Mouse (Mus musculus) kidney, adult 2 months (tissue): ENCODE results near the gene Spem1. TPM values are rescaled to one million over a fixed set of nuclear protein-coding genes. Genes with fewer than 3 reads are reported as not detected.

Experiments
- DNase-seq: peaks from one replicate; pipeline ENCODE4 v3.0.0; 2021
- H3K27ac ChIP-seq: fragments of 200-500 bp; 2 replicates; pipeline ENCODE4 v1.5.1; 2012; ENCODE audit warnings: low read depth, low read length, control low read depth, inconsistent platforms; ENCODE audit not compliant: insufficient read depth
- H3K27me3 ChIP-seq: fragments of 200-500 bp; replicated peaks from 2 replicates; pipeline ENCODE4 v1.6.1; 2012; ENCODE audit warnings: mild to moderate bottlenecking, moderate library complexity, low read length, inconsistent platforms; ENCODE audit not compliant: control insufficient read depth, insufficient read depth
- H3K36me3 ChIP-seq: fragments of 200-500 bp; 2 replicates; pipeline ENCODE4 v1.6.1; 2012; ENCODE audit warnings: mild to moderate bottlenecking, moderate library complexity, low read length, inconsistent platforms; ENCODE audit not compliant: control insufficient read depth, insufficient read depth
- H3K4me1 ChIP-seq: fragments of 200-500 bp; 2 replicates; pipeline ENCODE4 v1.6.1; 2011; ENCODE audit warnings: low read length; ENCODE audit not compliant: control insufficient read depth, insufficient read depth
- H3K4me3 ChIP-seq: fragments of 200-500 bp; 2 replicates; pipeline ENCODE4 v1.5.1; 2011; ENCODE audit warnings: mild to moderate bottlenecking, low read depth, low read length, control low read depth; ENCODE audit not compliant: insufficient read depth
- CTCF ChIP-seq: fragments of 200-500 bp; conservative IDR thresholded peaks from 2 replicates; pipeline ENCODE4 v1.5.1; 2011; ENCODE audit warnings: low read depth, mild to moderate bottlenecking, control low read depth, low read length, moderate library complexity, mixed read lengths; ENCODE audit not compliant: insufficient read depth, insufficient read length
- POLR2A ChIP-seq: fragments of 200-500 bp; IDR thresholded peaks from one replicate; pipeline ENCODE4 v1.6.1; 2011; ENCODE audit warnings: low read depth, low read length, control low read depth
- WGBS: fragments of 180-500 bp; shearing (Covaris S2); methylation state at CpG from one replicate; pipeline ENCODE4 v1.1.7; 2018; 5-methylcytosine and 5-hydroxymethylcytosine counted together
- polyA plus RNA-seq: library from polyadenylated mRNA; depleted of rRNA; stranded (reverse); fragments of >200 nt; gene quantifications from 2 replicates; pipeline ENCODE4 v1.2.3, GENCODE M21; 2012

Spem1 gene
- polyA plus RNA-seq, 1 experiment, result 0.28 TPM

GRCm38 (mm10) chr11:69803786-69804651 lies 18.0 kb downstream of the Spem1 start:
- no peak for TF ChIP-seq POLR2A
- TF ChIP-seq CTCF, result peak; percentile 57
- peaks cover 20% of the 10 kb centered on the region for H3K4me1 ChIP-seq
- 2% methylated on average over 60 of the region's 60 CpGs for WGBS
- peak overlapping the region; percentile 18; the same call in 1 of the 2 replicates for H3K27ac ChIP-seq
- H3K36me3 ChIP-seq, result no peaks in the 10 kb centered on the region
- DNase-seq, result peak; percentile 90
- no peaks in the 10 kb centered on the region; the same call in 1 of the 2 replicates for H3K27me3 ChIP-seq
- peak overlapping the region; percentile 45 for H3K4me3 ChIP-seq

DNA sequence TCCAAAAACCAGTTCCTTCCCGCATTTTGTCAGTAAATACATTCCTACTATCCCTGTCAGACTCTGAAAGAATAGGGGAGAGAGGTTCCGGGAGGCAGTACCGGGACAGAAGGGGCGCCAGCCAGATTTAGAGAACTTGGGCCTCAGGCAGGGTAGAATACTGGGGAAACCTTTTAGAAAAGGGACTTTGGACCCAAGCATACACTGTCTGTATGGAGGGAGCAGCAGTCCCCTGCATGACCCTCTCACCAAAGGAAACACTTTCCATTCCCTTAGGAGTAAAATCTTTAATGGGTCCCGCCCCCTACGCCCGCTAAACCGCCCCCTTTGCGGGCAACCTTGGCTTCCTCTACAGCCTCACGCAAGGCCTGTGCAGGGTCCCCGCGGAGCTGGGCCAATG lies 18.7 kb downstream of the Spem1 start:
- H3K4me1 ChIP-seq, result peaks cover 20% of the 10 kb centered on the region
- DNase-seq, result no peak
- no peak for TF ChIP-seq CTCF
- TF ChIP-seq POLR2A, result no peak
- H3K27ac ChIP-seq, result no peak overlapping the region
- no peaks in the 10 kb centered on the region; the same call in 1 of the 2 replicates for H3K27me3 ChIP-seq
- H3K36me3 ChIP-seq, result no peaks in the 10 kb centered on the region
- peak overlapping the region; percentile 45 for H3K4me3 ChIP-seq
- WGBS, result 5% methylated on average over 12 of the region's 12 CpGs

GRCm38 (mm10) chr11:69802648-69803105 lies 19.3 kb downstream of the Spem1 start:
- DNase-seq, result peak; percentile 87
- Histone ChIP-seq H3K4me1 (peaks cover 20% of the 10 kb centered on the region), H3K27ac (no peak overlapping the region)

DNA sequence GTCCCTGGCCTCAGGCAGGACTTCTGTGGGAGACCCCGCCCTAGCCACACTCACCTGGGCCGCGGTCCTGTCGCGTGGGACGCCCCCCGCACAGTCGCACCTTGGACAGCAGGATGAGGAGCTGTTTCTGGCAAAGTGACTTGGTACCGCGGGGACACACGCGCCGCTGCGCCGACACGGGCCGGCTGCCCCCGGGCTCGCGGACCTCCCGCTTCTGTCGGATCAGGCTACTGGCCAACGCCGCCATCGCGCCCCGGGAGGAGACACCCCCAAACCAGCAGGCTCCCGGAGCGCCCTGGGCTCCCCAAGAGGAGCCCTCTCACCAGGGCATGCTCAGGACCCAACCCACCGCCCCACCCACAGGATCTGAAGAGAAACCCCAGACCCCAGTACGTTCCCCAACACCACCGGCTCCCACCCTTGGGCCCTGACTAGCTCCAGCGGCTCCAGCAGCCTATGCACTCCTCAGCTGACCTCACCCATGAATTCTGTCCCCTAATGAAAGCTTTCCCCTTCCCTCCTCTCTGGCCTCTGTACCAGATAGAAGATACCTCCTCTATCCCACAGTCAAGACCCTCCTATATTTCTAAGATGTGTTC lies 20.5 kb downstream of the Spem1 start, which contains the start of gene Fgf11:
Fgf11 (minus strand) TSS at position 479 of the 599 bp plus-strand sequence.
- Histone ChIP-seq H3K27ac (no peak within 1 kb of the TSS), H3K36me3 (no peaks in the 10 kb centered on the region), H3K4me1 (peaks cover 20% of the 10 kb centered on the region), H3K4me3 (peak within 1 kb of the TSS; percentile 45), H3K27me3 (no peaks in the 10 kb centered on the region; the same call in 1 of the 2 replicates)
- TF ChIP-seq POLR2A, result no peak
- TF ChIP-seq CTCF, result no peak
- no peak for DNase-seq
- 4% methylated on average over 33 of the region's 33 CpGs for WGBS

More at GRCm38 (mm10) chr11:69802648-69803105, 19.3 kb downstream of the Spem1 start:
- no peaks in the 10 kb centered on the region; the same call in 1 of the 2 replicates for H3K27me3 ChIP-seq
- WGBS, result 2% methylated on average over 33 of the region's 33 CpGs
- TF ChIP-seq POLR2A (no peak), CTCF (no peak)
- peak overlapping the region; percentile 45 for H3K4me3 ChIP-seq
- no peaks in the 10 kb centered on the region for H3K36me3 ChIP-seq

GRCm38 (mm10) chr11:69800392-69801197 lies 21.4 kb downstream of the Spem1 start:
- TF ChIP-seq CTCF (no peak), POLR2A (no peak)
- 2% methylated on average over 36 of the region's 36 CpGs for WGBS
- H3K27ac ChIP-seq, result no peak overlapping the region
- DNase-seq, result peak; percentile 49
- no peaks in the 10 kb centered on the region; the same call in 1 of the 2 replicates for H3K27me3 ChIP-seq
- peak overlapping the region; percentile 42 for H3K4me3 ChIP-seq
- peaks cover 20% of the 10 kb centered on the region for H3K4me1 ChIP-seq
- H3K36me3 ChIP-seq, result no peaks in the 10 kb centered on the region

DNA sequence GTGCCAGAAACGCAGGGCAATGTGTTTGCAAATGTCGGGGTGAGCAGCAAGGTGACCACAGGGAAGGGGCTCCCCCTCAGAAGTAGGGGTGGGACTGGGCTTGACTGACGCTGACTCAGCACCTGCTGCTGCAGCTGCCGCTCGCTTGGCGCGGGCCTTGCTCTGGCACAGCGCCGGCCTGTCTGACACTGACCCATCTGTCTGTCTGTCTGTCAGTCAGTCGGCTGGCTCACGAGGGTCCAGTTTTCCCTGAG lies 21.9 kb downstream of the Spem1 start:
- DNase-seq, result peak; percentile 16
- Histone ChIP-seq H3K27ac (no peak overlapping the region), H3K4me3 (no peak overlapping the region), H3K36me3 (no peaks in the 10 kb centered on the region), H3K4me1 (peaks cover 20% of the 10 kb centered on the region), H3K27me3 (no peaks in the 10 kb centered on the region; the same call in 1 of the 2 replicates)
- 21% methylated on average over 11 of the region's 11 CpGs for WGBS
- no peak for TF ChIP-seq POLR2A
- no peak for TF ChIP-seq CTCF
